Mouse (Mus musculus) granulocyte monocyte progenitor cell, adult 5-6 weeks (primary cell): ENCODE results near the gene Rdh16f1. TPM values are rescaled to one million over a fixed set of nuclear protein-coding genes. Genes with fewer than 3 reads are reported as not detected.
"Not testable (repeated sequence)": the region's sequence is repeated elsewhere in the genome, so short reads cannot be mapped to it uniquely, and the experiment has no call there.

Source experiments
- ATAC-seq: replicated peaks from 2 replicates; pipeline ENCODE4 v1.8.0; 2016; ENCODE audit warnings: mild to moderate bottlenecking, moderate TSS enrichment, inconsistent platforms; ENCODE audit not compliant: poor library complexity, severe bottlenecking
- total RNA-seq, 2 experiments: library from RNA; stranded (forward) in 1 of 2; stranded (reverse) in 1 of 2; fragments of 200-712, 200-1000 nt in 1 of 2; fragments of >200 nt in 1 of 2; fragmentation: Nextera tagmentation in 1 of 2; gene quantifications; 2 replicates each; pipeline ENCODE4 v1.2.3; 2014 to 2017

The Rdh16f1 gene
- total RNA-seq, 2 experiments from 2014 or later, result not detected

GRCm38 (mm10) chr10:127817268-127817910 is 57.8 kb downstream of the Rdh16f1 start:
- not testable (repeated sequence) for ATAC-seq

DNA sequence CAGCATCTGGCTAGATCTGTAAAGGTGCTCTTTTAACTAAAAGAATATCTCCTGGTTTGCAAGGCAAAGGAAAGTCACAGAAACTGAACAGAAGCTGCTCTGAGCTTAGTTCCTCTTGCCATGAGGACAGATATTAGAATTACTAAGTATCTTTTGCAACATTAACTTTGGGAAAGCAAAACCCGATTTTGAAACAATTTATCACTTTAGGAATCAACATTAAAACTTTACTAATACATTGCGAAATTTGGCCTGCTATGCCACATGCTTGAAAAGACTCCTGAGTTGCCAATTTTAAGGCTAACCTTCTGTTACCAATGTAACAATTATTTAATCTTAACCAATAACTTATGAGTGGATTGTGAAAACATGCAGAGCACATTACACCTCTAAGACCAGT is 62.2 kb downstream of the Rdh16f1 start:
- not testable (repeated sequence) for ATAC-seq

GRCm38 (mm10) chr10:127825386-127825785 is 65.8 kb downstream of the Rdh16f1 start:
- peak; percentile 42; the same call in 1 of the 2 replicates for ATAC-seq

DNA sequence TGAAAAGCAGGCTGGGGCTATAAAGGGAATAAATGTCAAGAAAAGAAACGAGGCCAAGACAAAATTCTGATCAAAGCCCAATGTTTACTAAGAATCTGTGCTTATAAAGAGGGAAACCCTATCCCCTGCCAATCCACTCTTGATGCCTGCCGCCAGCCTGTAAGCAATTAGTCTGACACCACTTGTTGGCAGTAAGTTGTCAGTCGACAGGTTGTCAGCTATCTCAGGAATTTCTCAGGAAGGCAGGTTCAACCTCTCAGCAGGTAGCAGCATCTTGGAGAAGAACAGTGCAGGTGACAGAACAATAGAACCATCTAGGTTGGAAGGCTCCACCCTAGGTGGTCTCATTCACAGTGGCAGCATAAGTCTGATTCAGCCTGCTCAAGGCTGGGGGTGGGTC is 69.5 kb downstream of the Rdh16f1 start:
- no peak for ATAC-seq

GRCm38 (mm10) chr10:127834186-127834585 is 74.6 kb downstream of the Rdh16f1 start:
- not testable (repeated sequence) for ATAC-seq

DNA sequence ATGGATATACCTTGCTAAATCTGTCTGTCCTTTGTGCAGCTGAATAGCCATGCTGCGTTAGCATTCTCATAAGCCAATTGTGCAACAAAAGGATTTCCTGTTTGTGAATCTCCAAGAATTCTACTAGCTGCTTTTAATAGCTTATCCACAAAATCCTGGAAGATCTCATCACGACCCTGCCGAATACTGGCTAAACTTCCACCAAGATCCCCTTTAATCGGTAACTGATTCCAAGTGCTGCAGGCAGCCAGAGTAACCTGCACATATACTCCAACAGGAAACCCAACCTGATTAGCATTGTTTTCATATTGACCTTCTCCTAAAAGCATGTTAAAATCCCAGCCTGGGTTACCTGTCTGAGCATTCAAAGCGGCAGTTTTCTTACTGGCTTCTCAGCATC is 75.7 kb downstream of the Rdh16f1 start:
- no peak for ATAC-seq

DNA sequence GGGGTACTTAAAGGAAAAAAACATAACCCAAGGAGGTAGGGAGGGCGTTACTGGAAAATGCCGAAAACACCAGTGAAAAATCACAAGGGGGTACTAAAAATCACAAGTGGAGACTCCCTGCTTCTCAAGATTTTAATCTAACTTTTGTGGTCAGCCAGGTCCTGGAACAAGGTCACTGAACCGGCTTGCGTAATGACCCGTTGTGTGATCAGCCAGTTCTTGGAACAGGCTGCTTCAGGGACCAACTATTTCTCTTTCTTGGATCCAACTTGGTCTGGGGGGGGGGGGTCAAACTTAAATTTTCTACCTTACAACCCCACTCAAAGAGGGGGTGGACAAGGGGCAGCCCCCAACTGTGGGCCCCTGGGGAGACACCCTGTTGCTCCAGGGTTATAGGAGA is 78.2 kb downstream of the Rdh16f1 start:
- ATAC-seq, result not testable (repeated sequence)

- ATAC-seq, result no peak
Observed at GRCm38 (mm10) chr10:127838539-127838938, 79.0 kb downstream of the Rdh16f1 start.

DNA sequence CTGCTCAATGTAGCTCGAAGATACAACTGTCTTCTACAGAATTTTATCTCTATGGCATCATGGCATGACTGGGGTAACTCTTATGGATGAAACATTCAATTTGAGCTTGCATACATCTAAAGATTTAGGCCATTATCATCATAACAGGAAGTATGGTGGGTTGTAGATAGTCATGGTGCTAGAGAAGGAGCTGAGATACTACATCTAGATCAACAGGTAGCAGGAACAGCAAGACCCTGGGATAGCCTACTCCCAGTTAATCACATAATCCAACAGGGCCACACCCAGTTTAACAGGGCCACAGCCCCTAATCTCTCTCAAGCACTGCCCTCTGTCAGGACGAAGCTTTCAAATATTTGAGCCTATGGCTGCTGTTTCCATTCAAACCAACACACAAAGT is 81.2 kb downstream of the Rdh16f1 start:
- ATAC-seq, result no peak

Other genes starting within 250 kb of the Rdh16f1 start
- 1.2 TPM in 1 of 2 replicates, not detected in the other for gene Ndufa4l2, start 244.8 kb upstream of the Rdh16f1 start, total RNA-seq (2014; fragmentation: Nextera tagmentation)
- gene Ndufa4l2, start 244.8 kb upstream of the Rdh16f1 start, total RNA-seq (2017), result not detected in 2 replicates
- gene Shmt2, start 237.3 kb upstream of the Rdh16f1 start, total RNA-seq (2014; fragmentation: Nextera tagmentation), result 126 and 187 TPM in 2 replicates
- gene Shmt2, start 237.3 kb upstream of the Rdh16f1 start, total RNA-seq (2017), result 102 and 103 TPM in 2 replicates
- gene Nxph4, start 225.2 kb upstream of the Rdh16f1 start, total RNA-seq (2014; fragmentation: Nextera tagmentation), result not detected in 2 replicates
- gene Nxph4, start 225.2 kb upstream of the Rdh16f1 start, total RNA-seq (2017), result not detected in 2 replicates
- 13.9 and 15.0 TPM in 2 replicates for gene Lrp1, start 138.6 kb upstream of the Rdh16f1 start, total RNA-seq (2014; fragmentation: Nextera tagmentation)
- gene Lrp1, start 138.6 kb upstream of the Rdh16f1 start, total RNA-seq (2017), result 5.7 and 18.1 TPM in 2 replicates
- gene Stat6, start 116.8 kb upstream of the Rdh16f1 start, total RNA-seq (2014; fragmentation: Nextera tagmentation), result 71.6 and 82.1 TPM in 2 replicates
- gene Stat6, start 116.8 kb upstream of the Rdh16f1 start, total RNA-seq (2017), result 46.0 and 67.5 TPM in 2 replicates
- gene Nemp1, start 92.9 kb upstream of the Rdh16f1 start, total RNA-seq (2014; fragmentation: Nextera tagmentation), result 14.7 and 18.9 TPM in 2 replicates
- 21.7 TPM in 2 replicates for gene Nemp1, start 92.9 kb upstream of the Rdh16f1 start, total RNA-seq (2017)
- 7.3 and 11.4 TPM in 2 replicates for gene Nab2, start 91.2 kb upstream of the Rdh16f1 start, total RNA-seq (2014; fragmentation: Nextera tagmentation)
- 2.6 and 4.7 TPM in 2 replicates for gene Nab2, start 91.2 kb upstream of the Rdh16f1 start, total RNA-seq (2017)
- gene Myo1a, start 54.6 kb upstream of the Rdh16f1 start, total RNA-seq (2014; fragmentation: Nextera tagmentation), result not detected in 2 replicates
- gene Myo1a, start 54.6 kb upstream of the Rdh16f1 start, total RNA-seq (2017), result not detected in 2 replicates
- gene Tac2, start 35.3 kb upstream of the Rdh16f1 start, total RNA-seq (2014; fragmentation: Nextera tagmentation), result not detected in 2 replicates
- not detected in 2 replicates for gene Tac2, start 35.3 kb upstream of the Rdh16f1 start, total RNA-seq (2017)
- 6.7 and 7.2 TPM in 2 replicates for gene Zbtb39, start 20.2 kb upstream of the Rdh16f1 start, total RNA-seq (2014; fragmentation: Nextera tagmentation)
- gene Zbtb39, start 20.2 kb upstream of the Rdh16f1 start, total RNA-seq (2017), result 2.6 and 3.6 TPM in 2 replicates
- gene Gpr182, start 8.1 kb upstream of the Rdh16f1 start, total RNA-seq (2014; fragmentation: Nextera tagmentation), result not detected in 2 replicates
- gene Gpr182, start 8.1 kb upstream of the Rdh16f1 start, total RNA-seq (2017), result not detected in 2 replicates
- not detected in 2 replicates for gene Rdh1, start 66 bp upstream of the Rdh16f1 start, total RNA-seq (2014; fragmentation: Nextera tagmentation)
- gene Rdh1, start 66 bp upstream of the Rdh16f1 start, total RNA-seq (2017), result not detected in 2 replicates
- not detected in 2 replicates for gene Rdh9, start 16.6 kb downstream of the Rdh16f1 start, total RNA-seq (2014; fragmentation: Nextera tagmentation)
- not detected in 2 replicates for gene Rdh9, start 16.6 kb downstream of the Rdh16f1 start, total RNA-seq (2017)
- not detected in 2 replicates for gene Rdh16, start 41.4 kb downstream of the Rdh16f1 start, total RNA-seq (2014; fragmentation: Nextera tagmentation)
- gene Rdh16, start 41.4 kb downstream of the Rdh16f1 start, total RNA-seq (2017), result not detected in 2 replicates
- gene Rdh19, start 90.1 kb downstream of the Rdh16f1 start, total RNA-seq (2014; fragmentation: Nextera tagmentation), result not detected in 2 replicates
- gene Rdh19, start 90.1 kb downstream of the Rdh16f1 start, total RNA-seq (2017), result not detected in 2 replicates
- not detected in 2 replicates for gene Rdh16f2, start 106.7 kb downstream of the Rdh16f1 start, total RNA-seq (2014; fragmentation: Nextera tagmentation)
- not detected in 2 replicates for gene Rdh16f2, start 106.7 kb downstream of the Rdh16f1 start, total RNA-seq (2017)
- gene Rdh7, start 129.0 kb downstream of the Rdh16f1 start, total RNA-seq (2014; fragmentation: Nextera tagmentation), result not detected in 2 replicates
- gene Rdh7, start 129.0 kb downstream of the Rdh16f1 start, total RNA-seq (2017), result not detected in 2 replicates
- gene Sdr9c7, start 138.7 kb downstream of the Rdh16f1 start, total RNA-seq (2014; fragmentation: Nextera tagmentation), result not detected in 2 replicates
- not detected in 2 replicates for gene Sdr9c7, start 138.7 kb downstream of the Rdh16f1 start, total RNA-seq (2017)
- not detected in 2 replicates for gene Hsd17b6, start 247.8 kb downstream of the Rdh16f1 start, total RNA-seq (2014; fragmentation: Nextera tagmentation)
- gene Hsd17b6, start 247.8 kb downstream of the Rdh16f1 start, total RNA-seq (2017), result not detected in 2 replicates